Mouse (Mus musculus) NIH3T3 (cell line): ENCODE measurements around the gene Zfp800.

Experiments
- DNase-seq: peaks from one replicate; pipeline ENCODE4 v3.0.0-alpha.2; 2012; ENCODE audit warnings: low read depth

Gene Zfp800

DNA sequence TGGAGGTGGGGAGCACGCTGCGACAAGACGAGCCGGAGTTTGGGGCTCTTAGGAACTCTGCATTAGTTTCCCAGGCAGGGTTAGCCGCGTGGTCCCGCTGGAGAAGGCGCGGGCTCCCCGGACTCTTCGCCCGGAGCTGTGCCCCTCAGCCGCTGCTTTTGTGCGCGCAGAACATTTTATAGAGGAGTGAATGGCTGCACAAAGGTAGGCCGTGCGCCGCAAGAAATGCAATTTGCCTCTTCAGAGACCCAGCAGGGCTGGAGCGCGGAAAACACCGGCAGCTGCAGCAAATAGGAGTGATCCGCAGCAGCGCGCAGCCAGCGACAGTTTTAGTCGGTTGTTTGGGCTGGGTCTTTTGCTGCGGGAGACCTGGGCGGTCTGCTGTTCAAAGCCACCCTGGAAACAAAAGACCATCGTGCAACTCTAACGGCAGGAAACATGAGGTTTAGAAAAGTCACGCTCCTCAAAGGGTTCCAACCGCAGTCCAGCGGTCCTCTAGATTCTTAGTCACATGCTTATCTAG, at the start of gene Zfp800:
Zfp800 (minus strand) TSS at position 325 of the 523 bp plus-strand sequence.
- DNase-seq: no peak

DNA sequence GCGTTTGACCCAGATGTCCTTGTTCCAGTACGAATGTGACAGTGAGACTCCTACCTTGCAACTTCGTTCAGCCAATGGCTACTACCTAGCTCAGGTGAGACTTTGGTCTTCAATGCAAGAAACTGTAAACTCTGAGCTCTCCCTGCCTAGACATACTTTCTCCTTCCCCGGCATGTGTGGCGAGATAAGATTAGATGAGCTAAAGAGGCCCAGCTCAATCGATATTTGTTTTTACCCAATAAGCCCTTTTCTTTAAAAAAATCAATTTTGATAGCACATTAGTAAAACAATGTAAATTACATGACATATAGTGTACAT, 33.7 kb upstream of the Zfp800 start:
- no peak for DNase-seq

DNA sequence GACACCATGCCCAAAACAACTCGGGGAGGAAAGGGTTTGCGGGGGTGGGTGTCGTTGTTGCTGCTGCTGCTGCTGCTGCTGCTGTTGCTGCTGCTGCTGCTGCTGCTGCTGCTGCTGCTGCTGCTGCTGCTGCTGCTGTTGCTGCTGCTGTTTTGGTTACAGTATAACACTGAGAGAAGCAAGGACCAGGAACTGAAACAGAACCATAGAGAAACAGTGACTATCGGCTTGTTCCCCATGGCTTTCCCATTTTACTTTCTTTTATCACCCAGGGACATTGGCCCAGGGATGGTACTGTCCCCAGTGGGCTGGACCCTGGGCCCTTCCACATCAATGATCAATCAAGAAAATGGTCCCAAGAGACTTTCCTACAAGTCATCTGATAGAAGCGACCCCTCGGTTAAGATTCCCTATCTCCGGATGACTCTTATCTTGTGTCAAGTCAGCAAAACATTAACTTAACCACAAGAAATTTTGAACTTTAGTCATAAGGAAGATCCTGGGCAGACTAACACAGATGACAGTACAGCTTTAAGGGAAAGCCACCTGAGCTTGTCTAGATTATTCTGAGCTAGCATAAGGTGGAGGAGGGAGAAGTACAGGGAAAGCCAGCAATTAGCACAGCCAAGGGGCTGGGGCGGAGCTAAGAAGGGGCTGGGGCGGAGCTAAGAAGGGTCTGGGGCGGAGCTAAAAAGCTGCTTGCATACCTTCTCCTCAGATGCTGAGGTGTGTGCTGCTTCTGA, 33.2 kb upstream of the Zfp800 start:
- DNase-seq: no peak

DNA sequence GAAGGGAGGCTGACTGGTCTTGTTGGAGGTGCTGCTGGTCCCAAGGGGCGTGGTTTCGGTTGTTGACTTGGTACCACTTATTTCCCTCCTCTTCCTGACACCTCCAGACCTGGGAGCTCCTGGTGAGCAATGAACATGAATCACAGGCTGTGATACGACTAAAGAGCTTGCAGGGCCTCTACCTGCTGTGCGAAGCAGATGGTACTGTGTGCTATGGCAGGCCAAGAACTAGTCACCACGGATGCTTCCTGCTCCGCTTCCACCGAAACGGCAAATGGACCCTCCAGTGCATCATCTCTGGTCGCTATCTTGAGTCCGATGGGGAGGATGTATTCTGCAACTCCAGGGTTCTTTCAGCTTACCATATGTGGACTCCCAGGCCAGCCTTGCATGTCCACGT, 32.1 kb upstream of the Zfp800 start:
- no peak for DNase-seq

DNA sequence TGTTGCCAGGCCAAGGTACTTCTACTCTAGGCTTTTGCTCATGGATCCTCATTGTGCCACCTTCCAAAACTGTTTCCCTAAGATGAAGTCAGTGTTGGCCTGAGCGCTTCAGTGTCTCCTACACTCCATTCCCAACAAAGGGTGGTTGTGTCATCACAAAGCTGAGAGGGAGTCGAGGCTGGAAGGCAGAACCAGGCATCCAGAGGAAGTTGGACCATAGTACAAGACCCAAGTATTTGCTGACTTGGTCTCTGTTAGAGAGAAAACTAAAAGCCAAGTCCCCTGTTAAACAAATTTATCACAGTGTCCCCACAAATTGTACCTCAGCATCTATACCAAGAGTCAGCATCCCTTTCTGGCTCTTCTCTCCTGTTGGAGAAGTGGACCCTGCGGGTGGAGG, 30.5 kb upstream of the Zfp800 start, which contains the start of gene Gcc1:
Gcc1 (minus strand) TSS at position 101 of the 400 bp plus-strand sequence.
- DNase-seq: no peak

DNA sequence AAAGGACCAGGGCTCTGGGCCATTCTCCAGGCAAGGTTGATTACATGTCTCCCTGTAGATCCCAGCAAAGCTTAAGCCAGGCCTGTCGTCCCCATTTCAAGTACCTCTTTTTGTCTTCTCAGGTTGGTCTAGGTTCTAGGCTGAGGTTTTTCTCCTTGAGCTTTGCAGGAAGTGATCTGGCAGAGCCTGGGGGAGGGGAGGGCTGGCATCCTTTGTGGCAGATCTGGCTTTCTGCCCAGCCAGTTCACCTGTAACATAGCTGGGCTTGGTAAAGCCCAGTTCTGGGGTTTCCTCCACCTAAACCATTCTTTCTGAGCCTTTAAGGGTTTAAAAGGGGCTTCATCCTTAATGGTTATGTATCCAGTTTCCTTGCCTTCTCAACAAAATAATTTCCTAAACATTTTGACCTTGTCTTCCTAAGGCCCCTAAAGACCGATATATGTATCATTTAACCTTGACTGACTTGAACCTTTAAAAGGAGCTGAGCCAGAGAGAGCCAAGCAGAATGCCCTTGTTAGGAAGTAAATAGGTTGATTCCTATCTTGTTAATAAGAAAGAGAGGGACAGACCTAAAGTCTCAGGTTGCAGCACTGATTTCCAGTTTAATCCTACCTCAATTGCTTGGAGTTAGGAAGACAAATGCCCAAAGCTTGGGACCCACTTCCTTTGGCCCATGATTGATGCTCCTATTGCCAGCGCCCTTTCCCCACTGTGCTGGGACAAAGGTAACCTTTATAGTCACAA, 29.5 kb upstream of the Zfp800 start, which contains the start of gene Fscn3:
Fscn3 (plus strand) TSS at position 694 of the 744 bp plus-strand sequence.
- DNase-seq: no peak

DNA sequence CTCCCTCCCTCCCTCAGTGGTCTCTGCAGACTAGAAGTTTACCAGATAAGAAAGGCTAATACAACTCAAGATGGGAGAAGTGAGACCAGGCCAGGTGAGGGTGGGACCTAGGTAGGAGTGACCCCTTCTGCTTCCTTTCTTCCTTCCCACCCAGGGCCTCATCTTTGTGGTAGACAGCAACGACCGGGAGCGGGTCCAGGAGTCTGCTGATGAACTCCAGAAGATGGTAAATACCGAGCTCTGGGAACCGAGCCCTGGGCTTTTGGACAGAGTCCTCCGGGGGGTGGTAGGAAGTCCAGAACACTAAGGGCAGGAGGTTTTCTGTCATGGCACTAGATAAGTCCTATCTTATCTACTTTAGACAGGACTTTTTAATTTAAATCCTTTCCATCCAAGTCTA, 27.2 kb upstream of the Zfp800 start:
- no peak for DNase-seq

DNA sequence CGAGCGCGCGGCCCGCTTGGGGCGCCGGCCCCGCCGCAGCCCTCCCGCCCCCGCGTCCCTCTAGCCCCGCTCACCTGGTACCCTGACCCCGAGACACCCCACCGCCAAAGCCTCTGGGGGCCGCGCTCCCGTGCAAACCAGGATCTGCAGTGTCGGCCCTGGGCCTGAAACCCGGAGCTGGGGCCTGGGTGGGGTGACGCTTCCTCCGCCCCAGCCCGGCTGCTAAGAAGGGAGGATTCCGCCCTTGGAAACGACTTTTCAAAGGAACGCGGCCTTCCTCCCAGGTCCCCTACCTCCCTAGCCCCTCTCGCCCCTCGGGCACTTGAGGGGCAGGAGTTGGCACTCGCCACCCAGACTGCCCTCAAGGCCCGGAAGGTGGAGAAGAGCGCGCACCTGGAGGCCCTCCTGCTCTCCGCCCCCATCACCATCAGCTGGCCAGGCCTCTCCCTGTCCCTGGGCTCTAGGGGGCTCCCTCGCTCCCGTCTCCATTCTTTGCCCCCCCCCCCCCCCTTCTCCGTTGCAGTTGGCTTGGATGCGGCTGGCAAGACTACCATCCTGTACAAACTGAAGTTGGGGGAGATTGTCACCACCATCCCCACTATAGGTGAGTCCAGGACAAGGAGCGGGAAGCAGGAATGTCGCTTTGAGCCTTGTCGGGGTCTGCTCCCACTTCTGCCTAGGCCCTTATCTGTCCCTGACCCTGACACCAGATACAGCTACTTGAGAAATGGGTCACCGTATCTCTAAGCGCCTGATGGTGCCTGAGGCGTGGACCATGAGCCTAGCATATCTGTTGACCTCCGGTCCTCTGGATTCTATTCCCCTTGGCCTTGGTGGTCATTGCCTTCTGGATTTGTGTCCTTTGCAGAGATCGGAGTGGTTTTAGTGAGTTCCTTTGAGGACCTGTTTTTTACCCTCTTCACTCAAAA, 26.2 kb upstream of the Zfp800 start:
- peak; percentile 86 for DNase-seq

DNA sequence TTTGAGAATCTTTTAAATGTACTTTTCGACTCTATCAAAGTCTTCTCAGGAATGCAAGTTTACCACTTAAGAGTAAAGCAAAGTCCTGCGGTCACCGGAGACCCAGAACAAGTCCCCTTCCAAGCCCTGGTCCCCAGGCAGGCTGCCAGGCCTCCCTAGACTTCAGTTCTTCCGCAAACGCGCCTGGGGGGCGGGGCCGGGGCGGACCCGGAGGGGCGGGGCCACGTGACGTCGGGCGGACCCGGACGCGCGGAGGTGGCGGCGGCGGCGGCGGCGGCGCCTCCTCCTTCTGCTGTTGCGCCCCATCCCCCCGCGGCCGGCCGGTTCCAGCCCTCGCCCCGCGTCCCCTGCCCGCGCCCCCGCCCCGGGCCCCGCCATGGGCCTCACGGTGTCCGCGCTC, 25.5 kb upstream of the Zfp800 start, which contains the start of gene Arf5:
Arf5 (plus strand) TSS at position 248 of the 400 bp plus-strand sequence.
- DNase-seq: peak; percentile 97

DNA sequence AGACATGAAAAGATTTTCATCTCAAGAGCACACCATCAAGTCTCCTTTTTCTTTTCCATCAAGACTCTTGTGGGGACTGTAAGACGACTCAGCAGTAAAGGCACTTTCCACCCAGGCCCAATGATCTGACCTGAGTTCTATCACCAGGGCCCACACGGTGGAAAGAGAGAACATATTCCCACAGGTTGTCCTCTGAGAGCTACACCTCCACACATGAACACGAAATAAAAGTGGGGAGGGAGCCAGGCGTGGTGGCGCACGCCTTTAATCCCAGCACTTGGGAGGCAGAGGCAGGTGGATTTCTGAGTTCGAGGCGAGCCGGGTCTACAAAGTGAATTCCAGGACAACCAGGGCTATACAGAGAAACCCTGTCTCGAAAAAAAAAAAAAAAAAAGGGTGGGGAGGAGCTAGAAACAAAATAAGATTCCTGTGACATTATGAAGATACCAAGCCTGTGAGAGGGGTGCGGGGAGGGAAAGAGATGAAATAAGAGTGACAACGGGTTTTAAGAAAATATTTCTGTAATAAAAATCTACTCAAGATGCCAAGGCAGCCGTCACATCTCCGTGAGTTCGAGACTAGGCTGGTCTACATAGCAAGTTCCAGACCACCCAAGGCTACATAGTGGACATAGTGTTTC, 25.0 kb upstream of the Zfp800 start:
- no peak for DNase-seq

DNA sequence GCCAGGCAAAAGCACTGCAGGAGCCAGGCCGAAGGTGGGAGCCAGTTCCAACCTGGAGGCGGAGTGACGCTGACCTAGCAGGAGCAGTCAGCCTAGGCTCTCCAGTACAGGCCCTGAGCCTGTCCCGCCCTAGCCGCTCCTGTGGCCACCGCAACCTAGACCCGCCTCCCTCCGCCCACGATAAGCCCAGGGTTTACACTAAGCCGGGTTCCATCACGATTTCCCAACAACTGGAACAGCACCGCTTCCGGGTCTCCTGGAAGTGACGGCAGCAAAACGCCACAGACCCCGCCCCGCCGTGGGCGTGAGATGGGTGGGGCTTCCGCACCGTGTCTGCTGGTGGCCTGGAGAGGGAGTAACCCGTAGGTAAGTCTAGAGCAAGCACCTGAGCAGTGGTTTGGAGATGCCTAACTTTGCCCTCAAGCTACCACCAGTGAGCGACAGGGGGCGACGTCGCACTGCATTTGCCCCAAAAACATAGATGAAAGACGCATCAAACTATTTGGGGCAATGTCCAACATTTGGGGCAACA, 23.7 kb upstream of the Zfp800 start:
- peak; percentile 99 for DNase-seq

DNA sequence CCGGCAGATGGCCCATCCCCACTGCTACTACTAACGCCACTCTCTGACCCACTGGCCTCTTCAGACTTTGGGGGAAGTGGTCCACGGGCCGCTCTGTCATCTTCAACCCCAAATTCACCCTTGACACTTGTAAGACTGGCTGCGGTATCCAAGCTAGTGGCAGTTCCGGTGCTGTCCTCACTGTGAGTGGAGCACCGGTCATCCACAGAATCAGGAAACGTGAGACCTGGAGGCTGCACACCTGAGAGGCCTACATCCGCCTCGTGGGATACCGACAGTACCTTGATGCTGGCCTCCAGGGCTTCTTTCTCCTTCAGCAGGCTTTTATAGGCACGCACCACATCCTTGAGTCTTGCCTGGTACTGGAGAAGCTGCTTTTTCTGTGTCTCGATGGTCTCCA, 23.1 kb upstream of the Zfp800 start:
- no peak for DNase-seq

DNA sequence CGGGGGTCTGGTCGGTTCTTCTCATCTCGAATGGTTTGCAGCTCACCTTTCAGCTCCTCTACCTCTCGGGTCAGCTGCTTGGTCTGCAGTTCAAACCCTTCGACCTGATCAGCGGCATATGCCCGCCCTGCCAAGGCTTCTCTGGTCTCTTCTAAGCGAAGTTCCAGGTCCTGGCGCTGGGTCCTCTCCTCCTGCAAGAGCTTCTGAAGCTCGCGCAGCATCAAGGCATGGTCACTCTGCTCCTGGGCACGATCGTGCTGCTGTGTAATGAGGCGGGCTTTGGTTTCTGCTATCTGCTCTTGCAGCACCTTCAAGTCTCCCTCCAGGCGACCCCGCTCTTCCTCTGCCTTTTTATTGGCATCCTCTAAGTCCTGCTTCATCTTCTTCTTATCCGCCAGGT, 22.6 kb upstream of the Zfp800 start:
- peak; percentile 22 for DNase-seq

DNA sequence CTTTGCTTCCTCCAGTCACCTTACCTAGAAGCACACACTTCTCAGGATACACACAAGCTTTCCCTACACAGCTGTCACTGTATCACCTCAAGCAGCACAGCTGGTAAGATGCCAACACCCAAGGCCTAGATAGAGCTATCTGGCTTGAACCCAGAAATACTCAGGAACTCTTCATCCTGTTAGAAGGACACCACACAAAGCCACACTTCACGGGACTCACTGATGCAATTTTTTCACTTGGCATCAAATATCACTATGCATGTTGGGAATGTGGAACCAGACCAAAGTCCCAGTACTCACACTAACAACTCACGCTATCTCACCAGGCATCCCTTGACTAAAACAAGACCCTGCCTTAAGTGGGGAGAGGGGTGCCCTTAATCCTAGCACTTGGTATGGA, 21.9 kb upstream of the Zfp800 start:
- peak; percentile 36 for DNase-seq

DNA sequence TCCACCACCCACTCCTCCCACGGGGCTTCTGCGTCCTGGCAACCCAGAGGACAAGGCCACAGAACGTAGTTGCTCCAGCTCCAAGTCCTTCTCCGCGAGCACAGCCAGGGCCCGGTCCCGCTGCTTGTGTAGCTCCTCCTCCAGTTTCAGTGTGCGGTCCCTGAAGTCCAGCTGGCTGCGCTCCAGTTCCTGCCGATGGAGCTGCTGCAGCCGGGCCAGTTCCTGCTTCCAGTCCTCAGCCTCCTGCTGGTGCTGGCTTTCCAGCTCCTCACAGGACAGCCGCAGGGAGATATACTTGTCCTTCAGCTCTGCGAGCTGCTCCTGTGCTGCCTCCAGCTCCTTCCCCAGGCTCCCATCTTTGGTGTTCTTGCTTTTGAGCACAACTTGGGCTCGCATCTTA, 20.6 kb upstream of the Zfp800 start:
- DNase-seq: no peak

DNA sequence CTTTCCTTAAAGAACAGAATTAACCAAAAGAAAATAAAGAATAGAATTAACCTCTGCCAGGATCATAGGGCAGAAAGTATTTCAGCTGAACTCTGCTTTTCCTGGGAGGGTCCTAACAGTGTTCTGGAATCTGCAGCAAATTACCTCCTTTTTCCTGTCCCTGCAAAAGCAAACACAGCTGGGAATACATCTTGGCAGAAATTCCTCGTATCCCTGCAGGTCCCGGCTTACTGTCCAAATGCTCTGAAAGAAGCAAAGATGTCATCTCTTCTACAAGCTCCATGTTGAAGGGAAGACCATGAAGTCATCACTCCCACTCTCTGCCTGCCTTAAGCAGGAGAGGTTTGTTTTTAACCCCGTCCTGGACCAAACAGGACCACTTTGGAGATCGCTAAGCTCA, 19.2 kb upstream of the Zfp800 start:
- DNase-seq: no peak

DNA sequence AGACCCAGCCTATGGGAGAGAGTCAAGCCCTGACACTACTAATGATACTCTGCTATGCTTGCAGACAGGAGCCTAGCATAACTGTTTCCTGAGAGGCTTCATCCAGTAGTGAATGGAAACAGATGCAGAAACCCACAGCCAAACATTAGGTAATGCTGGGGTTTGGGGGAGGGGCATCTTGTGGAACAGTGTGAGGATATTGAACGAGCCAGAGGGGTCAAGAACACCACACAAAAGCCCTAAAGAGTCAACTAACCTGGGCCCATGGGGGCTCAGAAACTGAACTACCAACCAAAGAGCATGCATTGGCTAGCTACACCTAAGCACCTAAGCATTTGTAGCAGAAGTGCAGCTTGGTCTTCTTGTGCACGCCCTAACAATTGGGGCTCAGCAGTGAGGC, 13.4 kb upstream of the Zfp800 start:
- DNase-seq: peak; percentile 44

DNA sequence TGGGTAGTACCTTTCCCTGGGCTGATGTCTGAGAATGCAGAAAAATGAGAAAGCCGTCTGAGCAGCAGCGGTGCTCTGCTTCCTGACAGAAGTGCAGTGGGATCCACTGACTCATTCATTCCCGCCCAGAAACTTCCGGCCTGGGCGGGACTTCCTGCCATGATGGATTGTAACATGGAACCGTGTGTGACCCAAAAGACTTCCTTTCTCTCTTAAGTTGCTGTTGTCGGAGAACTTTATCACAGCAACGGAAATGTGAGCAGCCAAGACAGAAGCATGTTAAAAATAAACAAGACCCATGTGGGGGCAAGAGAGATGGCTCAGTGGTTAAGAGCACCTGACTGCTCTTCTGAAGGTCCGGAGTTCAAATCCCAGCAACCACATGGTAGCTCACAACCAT, 12.2 kb upstream of the Zfp800 start:
- no peak for DNase-seq

DNA sequence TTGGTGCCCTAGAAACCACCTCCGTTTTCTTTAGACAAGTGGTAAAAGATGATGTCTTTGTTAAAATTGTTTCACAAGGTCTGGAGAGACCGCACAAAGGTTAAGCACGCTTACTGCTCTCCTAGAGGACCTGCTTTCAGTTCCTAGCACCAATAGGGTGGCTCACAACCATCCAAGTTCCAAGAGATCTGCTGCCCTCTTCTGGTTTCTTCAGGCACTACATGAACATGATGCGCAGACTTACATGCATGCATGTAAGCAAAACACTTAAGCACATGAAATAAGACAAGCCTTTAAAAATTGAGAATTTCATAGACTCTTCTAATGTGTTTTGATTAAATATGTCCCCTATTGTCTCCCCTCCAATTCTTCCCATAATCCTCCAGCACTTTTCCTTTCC, 2.0 kb upstream of the Zfp800 start:
- DNase-seq: peak; percentile 38

DNA sequence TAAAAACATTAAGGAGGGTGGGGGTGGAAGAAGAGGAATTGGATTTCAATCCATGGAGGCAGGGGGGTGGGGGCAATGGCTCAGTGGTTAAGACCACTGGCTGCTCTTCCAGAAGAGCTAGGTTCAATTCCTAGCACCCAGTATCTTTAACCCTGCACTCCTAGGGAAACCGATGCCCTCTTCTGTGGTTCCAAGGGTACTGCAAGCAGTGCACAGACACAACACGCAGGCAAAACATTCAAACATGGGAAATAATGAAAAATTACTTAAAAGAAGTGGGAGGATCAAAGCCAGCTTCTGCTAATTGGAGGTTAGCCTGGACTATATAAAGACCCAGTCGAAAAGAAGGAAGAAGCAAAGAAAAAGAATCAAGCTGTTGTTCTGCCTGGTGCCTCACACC, 921 bp upstream of the Zfp800 start:
- DNase-seq: no peak

DNA sequence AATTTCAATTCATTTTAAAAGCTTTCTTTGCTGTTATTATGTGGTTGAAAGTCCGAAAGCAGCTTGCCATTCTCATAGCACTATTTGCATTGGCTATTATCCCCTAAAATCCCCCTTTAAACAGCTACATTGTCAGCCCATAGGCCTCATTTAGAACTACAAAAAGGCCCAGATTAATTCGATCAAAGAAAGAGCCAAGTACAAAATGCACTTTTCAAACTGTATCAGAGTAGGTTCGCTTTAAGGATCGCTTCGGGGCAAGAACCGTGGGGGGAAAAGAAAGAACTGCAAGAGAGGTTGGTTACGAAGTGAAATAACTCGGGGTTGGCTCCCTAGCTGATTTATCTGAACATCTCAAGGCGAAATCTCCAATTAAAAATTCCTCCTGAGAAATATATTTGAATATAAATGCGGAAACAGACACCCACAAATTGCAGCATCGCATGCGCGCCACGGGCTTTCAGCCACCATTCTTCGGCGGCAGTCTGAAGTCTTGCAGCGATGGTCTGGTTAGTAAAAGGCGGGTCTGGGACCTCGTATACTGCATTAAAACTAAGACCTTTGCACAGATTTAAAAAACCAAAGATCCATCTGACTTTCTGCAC, 850 bp downstream of the Zfp800 start:
- DNase-seq: no peak
